Mouse (Mus musculus): Measurements from ENCODE around the gene Susd6. TPM values are rescaled to one million over a fixed set of nuclear protein-coding genes. Genes with fewer than 3 reads are reported as not detected.
"Not testable (repeated sequence)": the region's sequence is repeated elsewhere in the genome, so short reads cannot be mapped to it uniquely, and the experiment has no call there.

Susd6 gene
- polyA plus RNA-seq, 1 experiment from 2014 or later, result 22.3 TPM

DNA sequence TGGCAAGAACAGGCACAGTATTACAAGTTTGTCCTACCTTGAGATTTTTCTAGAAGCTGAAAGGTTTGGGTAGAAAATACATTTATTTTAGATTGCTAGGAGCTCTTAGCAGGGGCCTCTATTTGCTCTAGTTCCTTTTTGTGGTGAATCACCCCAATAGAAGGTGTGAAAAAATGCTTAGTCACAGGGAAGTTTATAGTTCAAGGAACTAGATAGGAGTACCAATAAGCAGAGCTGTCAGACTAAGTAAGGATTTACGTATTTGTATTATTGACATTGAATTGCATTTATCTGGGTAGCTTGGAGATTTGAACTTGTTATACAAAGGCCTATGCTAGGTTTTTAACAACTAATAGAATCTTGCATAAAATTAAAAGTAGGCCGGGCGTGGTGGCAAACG lies 23.6 kb downstream of the Susd6 start:
- H3K36me3 ChIP-seq (ENCODE audit: control insufficient read depth, insufficient read depth, low read length), result no peaks in the 10 kb centered on the region
- H3K27ac ChIP-seq (replicated peaks in 1 of 2; ENCODE audit: control insufficient read depth in 1 of 2, insufficient read depth in 1 of 2, low read depth in 2 of 2, low read length in 2 of 2), result no peak overlapping the region
- no peak overlapping the region for H3K4me3 ChIP-seq (ENCODE audit: control insufficient read depth in 1 of 2, insufficient read depth in 1 of 2, low read depth in 1 of 2, low read length in 2 of 2)
- H3K9ac ChIP-seq (ENCODE audit: low read length), result no peak overlapping the region
- H3K9me3 ChIP-seq (ENCODE audit: control insufficient read depth, low read length), result no peaks in the 10 kb centered on the region
- ATAC-seq (ENCODE audit: insufficient number of reproducible peaks, insufficient read depth, low FRiP score, low read depth), result no peak
- no peak overlapping the region for H3K4me2 ChIP-seq (ENCODE audit: low read length)
- peaks cover 13 to 78% of the 10 kb centered on the region in 2 experiments for H3K4me1 ChIP-seq (ENCODE audit: control insufficient read depth in 2 of 2, insufficient read depth in 2 of 2, low read length in 2 of 2)
- WGBS, result 90% methylated on average over 4 of the region's 4 CpGs
- no peaks in the 10 kb centered on the region for H3K27me3 ChIP-seq (ENCODE audit: control insufficient read depth, insufficient read depth, low read length)

GRCm38 (mm10) chr12:80814529-80814928 lies 24.2 kb downstream of the Susd6 start:
- ATAC-seq (ENCODE audit: insufficient number of reproducible peaks, insufficient read depth, low FRiP score, low read depth), result no peak
- H3K27ac ChIP-seq (replicated peaks in 1 of 2; ENCODE audit: control insufficient read depth in 1 of 2, insufficient read depth in 1 of 2, low read depth in 2 of 2, low read length in 2 of 2), result no peak overlapping the region

DNA sequence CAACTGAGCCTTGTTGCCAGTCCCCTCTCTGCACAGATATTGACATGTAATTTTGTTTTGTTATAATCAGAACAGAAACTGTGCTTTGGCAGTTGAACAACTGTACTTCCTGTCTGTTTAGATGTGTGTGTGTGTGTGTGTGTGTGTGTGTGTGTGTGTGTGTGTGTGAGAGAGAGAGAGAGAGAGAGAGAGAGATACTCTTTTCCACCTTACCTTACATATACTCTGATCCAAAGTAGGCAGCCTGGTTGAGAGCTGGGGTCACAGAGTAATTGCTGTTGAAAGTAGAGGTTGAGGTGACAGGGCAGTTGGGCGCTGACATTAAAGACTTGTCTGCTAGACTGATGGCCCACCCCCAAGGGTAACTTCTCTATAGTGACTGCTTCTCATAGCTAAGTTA lies 25.0 kb downstream of the Susd6 start:
- H3K27me3 ChIP-seq (ENCODE audit: control insufficient read depth, insufficient read depth, low read length), result no peaks in the 10 kb centered on the region
- H3K9me3 ChIP-seq (ENCODE audit: control insufficient read depth, low read length), result no peaks in the 10 kb centered on the region
- no peak overlapping the region for H3K9ac ChIP-seq (ENCODE audit: low read length)
- 15% methylated on average over 1 of the region's 1 CpGs for WGBS
- no peak overlapping the region for H3K4me3 ChIP-seq (ENCODE audit: control insufficient read depth in 1 of 2, insufficient read depth in 1 of 2, low read depth in 1 of 2, low read length in 2 of 2)
- H3K4me1 ChIP-seq (ENCODE audit: control insufficient read depth in 2 of 2, insufficient read depth in 2 of 2, low read length in 2 of 2), result peaks cover 10 to 75% of the 10 kb centered on the region in 2 experiments
- H3K27ac ChIP-seq (replicated peaks in 1 of 2; ENCODE audit: control insufficient read depth in 1 of 2, insufficient read depth in 1 of 2, low read depth in 2 of 2, low read length in 2 of 2), result peak overlapping the region; percentile 28 to 50; a peak in 2 of 4 replicates
- no peak overlapping the region for H3K4me2 ChIP-seq (ENCODE audit: low read length)
- no peak for ATAC-seq (ENCODE audit: insufficient number of reproducible peaks, insufficient read depth, low FRiP score, low read depth)
- H3K36me3 ChIP-seq (ENCODE audit: control insufficient read depth, insufficient read depth, low read length), result no peaks in the 10 kb centered on the region

More at GRCm38 (mm10) chr12:80814529-80814928, 24.2 kb downstream of the Susd6 start:
- no peak overlapping the region for H3K4me2 ChIP-seq (ENCODE audit: low read length)
- no peak overlapping the region for H3K9ac ChIP-seq (ENCODE audit: low read length)
- 48% methylated on average over 3 of the region's 3 CpGs for WGBS
- H3K27me3 ChIP-seq (ENCODE audit: control insufficient read depth, insufficient read depth, low read length), result no peaks in the 10 kb centered on the region
- peaks cover 13 to 75% of the 10 kb centered on the region in 2 experiments for H3K4me1 ChIP-seq (ENCODE audit: control insufficient read depth in 2 of 2, insufficient read depth in 2 of 2, low read length in 2 of 2)
- H3K9me3 ChIP-seq (ENCODE audit: control insufficient read depth, low read length), result no peaks in the 10 kb centered on the region
- H3K4me3 ChIP-seq (ENCODE audit: control insufficient read depth in 1 of 2, insufficient read depth in 1 of 2, low read depth in 1 of 2, low read length in 2 of 2), result no peak overlapping the region
- no peaks in the 10 kb centered on the region for H3K36me3 ChIP-seq (ENCODE audit: control insufficient read depth, insufficient read depth, low read length)

DNA sequence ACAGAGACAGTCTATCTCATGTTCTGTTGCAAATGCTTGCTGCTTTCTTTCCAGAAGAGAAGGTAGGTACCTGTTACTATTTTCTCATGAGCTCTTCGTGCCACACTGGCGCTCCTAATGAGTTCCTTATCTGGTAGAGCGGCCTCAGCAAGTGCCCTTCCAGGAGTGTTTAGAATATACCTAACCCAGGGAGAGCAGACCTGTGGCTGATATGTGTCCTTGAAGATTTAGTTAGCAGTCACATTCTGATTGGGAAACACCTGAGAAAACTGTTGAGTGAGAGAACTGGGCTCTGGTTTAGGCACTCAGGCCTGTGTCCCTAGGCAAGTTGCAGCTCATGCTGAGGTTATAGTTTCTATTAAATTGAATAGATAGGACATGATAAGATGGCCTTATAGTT lies 25.6 kb downstream of the Susd6 start:
- Histone ChIP-seq H3K36me3 (ENCODE audit: control insufficient read depth, insufficient read depth, low read length) (no peaks in the 10 kb centered on the region), H3K4me1 (ENCODE audit: control insufficient read depth in 2 of 2, insufficient read depth in 2 of 2, low read length in 2 of 2) (peaks cover 10 to 78% of the 10 kb centered on the region in 2 experiments), H3K9me3 (ENCODE audit: control insufficient read depth, low read length) (no peaks in the 10 kb centered on the region), H3K4me2 (ENCODE audit: low read length) (no peak overlapping the region), H3K9ac (ENCODE audit: low read length) (peak overlapping the region; percentile 16; the same call in 1 of the 2 replicates), H3K27ac (replicated peaks in 1 of 2; ENCODE audit: control insufficient read depth in 1 of 2, insufficient read depth in 1 of 2, low read depth in 2 of 2, low read length in 2 of 2) (peak overlapping the region; percentile 11 to 50; a peak in 1 of 4 replicates), H3K4me3 (ENCODE audit: control insufficient read depth in 1 of 2, insufficient read depth in 1 of 2, low read depth in 1 of 2, low read length in 2 of 2) (no peak overlapping the region), H3K27me3 (ENCODE audit: control insufficient read depth, insufficient read depth, low read length) (no peaks in the 10 kb centered on the region)
- 34% methylated on average over 3 of the region's 3 CpGs for WGBS
- ATAC-seq (ENCODE audit: insufficient number of reproducible peaks, insufficient read depth, low FRiP score, low read depth), result no peak

- H3K4me1 ChIP-seq (ENCODE audit: control insufficient read depth in 2 of 2, insufficient read depth in 2 of 2, low read length in 2 of 2), result peaks cover 11 to 78% of the 10 kb centered on the region in 2 experiments
- ATAC-seq (ENCODE audit: insufficient number of reproducible peaks, insufficient read depth, low FRiP score, low read depth), result no peak
- H3K9me3 ChIP-seq (ENCODE audit: control insufficient read depth, low read length), result no peaks in the 10 kb centered on the region
- peak overlapping the region in 1 of 2 experiments; percentile 50; a peak in 1 of 4 replicates for H3K27ac ChIP-seq (replicated peaks in 1 of 2; ENCODE audit: control insufficient read depth in 1 of 2, insufficient read depth in 1 of 2, low read depth in 2 of 2, low read length in 2 of 2)
- H3K27me3 ChIP-seq (ENCODE audit: control insufficient read depth, insufficient read depth, low read length), result no peaks in the 10 kb centered on the region
- no peak overlapping the region for H3K9ac ChIP-seq (ENCODE audit: low read length)
- no peaks in the 10 kb centered on the region for H3K36me3 ChIP-seq (ENCODE audit: control insufficient read depth, insufficient read depth, low read length)
- WGBS, result 59% methylated on average over 1 of the region's 1 CpGs
- H3K4me3 ChIP-seq (ENCODE audit: control insufficient read depth in 1 of 2, insufficient read depth in 1 of 2, low read depth in 1 of 2, low read length in 2 of 2), result no peak overlapping the region
- no peak overlapping the region for H3K4me2 ChIP-seq (ENCODE audit: low read length)
Measured at GRCm38 (mm10) chr12:80816380-80817086, 26.2 kb downstream of the Susd6 start.

- Histone ChIP-seq H3K4me2 (ENCODE audit: low read length) (no peak overlapping the region), H3K9me3 (ENCODE audit: control insufficient read depth, low read length) (no peaks in the 10 kb centered on the region), H3K4me3 (ENCODE audit: control insufficient read depth in 1 of 2, insufficient read depth in 1 of 2, low read depth in 1 of 2, low read length in 2 of 2) (no peak overlapping the region), H3K27ac (replicated peaks in 1 of 2; ENCODE audit: control insufficient read depth in 1 of 2, insufficient read depth in 1 of 2, low read depth in 2 of 2, low read length in 2 of 2) (0 out of 4 replicates have a peak overlapping the region, but pooled peaks of 1 of the 2 experiments have one; percentile 24), H3K4me1 (ENCODE audit: control insufficient read depth in 2 of 2, insufficient read depth in 2 of 2, low read length in 2 of 2) (peaks cover 9 to 77% of the 10 kb centered on the region in 2 experiments), H3K27me3 (ENCODE audit: control insufficient read depth, insufficient read depth, low read length) (no peaks in the 10 kb centered on the region), H3K36me3 (ENCODE audit: control insufficient read depth, insufficient read depth, low read length) (no peaks in the 10 kb centered on the region), H3K9ac (ENCODE audit: low read length) (no peak overlapping the region)
- ATAC-seq (ENCODE audit: insufficient number of reproducible peaks, insufficient read depth, low FRiP score, low read depth), result no peak
Measured at GRCm38 (mm10) chr12:80817697-80818235, 27.5 kb downstream of the Susd6 start.

DNA sequence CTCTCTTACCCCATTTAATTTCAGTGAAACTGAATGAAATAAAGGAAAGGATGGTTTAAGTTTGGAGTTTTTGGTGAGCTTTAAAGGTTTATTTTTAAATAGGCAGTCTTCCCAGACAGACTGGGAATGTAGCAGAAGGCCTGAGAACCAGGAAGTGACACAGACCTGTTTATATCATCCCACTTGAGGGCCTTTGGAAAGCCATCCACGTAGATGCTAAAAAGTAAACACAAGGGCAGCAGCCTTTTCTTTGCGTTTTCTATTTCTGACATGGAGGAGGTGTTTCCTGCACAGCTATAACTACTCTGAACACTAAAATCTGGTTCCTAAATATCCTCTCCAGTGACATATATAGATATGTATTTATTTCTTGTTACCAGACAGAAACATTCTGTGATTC lies 28.7 kb downstream of the Susd6 start:
- H3K4me2 ChIP-seq (ENCODE audit: low read length); H3K36me3 ChIP-seq (ENCODE audit: control insufficient read depth, insufficient read depth, low read length); ATAC-seq (ENCODE audit: insufficient number of reproducible peaks, insufficient read depth, low FRiP score, low read depth); H3K9ac ChIP-seq (ENCODE audit: low read length); H3K27me3 ChIP-seq (ENCODE audit: control insufficient read depth, insufficient read depth, low read length); H3K9me3 ChIP-seq (ENCODE audit: control insufficient read depth, low read length); H3K27ac ChIP-seq (replicated peaks in 1 of 2; ENCODE audit: control insufficient read depth in 1 of 2, insufficient read depth in 1 of 2, low read depth in 2 of 2, low read length in 2 of 2); H3K4me3 ChIP-seq (ENCODE audit: control insufficient read depth in 1 of 2, insufficient read depth in 1 of 2, low read depth in 1 of 2, low read length in 2 of 2): not testable (repeated sequence)
- peaks cover 9 to 77% of the 10 kb centered on the region in 2 experiments for H3K4me1 ChIP-seq (ENCODE audit: control insufficient read depth in 2 of 2, insufficient read depth in 2 of 2, low read length in 2 of 2)
- WGBS, result 29% methylated on average over 2 of the region's 2 CpGs
